Mouse (Mus musculus) G1E (cell line): ENCODE results near the gene Scamp1. TPM values are rescaled to one million over a fixed set of nuclear protein-coding genes. Genes with fewer than 3 reads are reported as not detected.

ENCODE experiments used
- ATAC-seq: 2 replicates; pipeline ENCODE4 v1.8.0; 2016; ENCODE audit warnings: mild to moderate bottlenecking; ENCODE audit not compliant: insufficient number of reproducible peaks, poor library complexity, low FRiP score, severe bottlenecking; ENCODE audit errors: extremely low read depth
- DNase-seq: peaks from one replicate; pipeline ENCODE4 v3.0.0; 2012; ENCODE audit warnings: low spot score
- H3K27me3 ChIP-seq: 2 replicates; pipeline ENCODE4 v1.6.1; 2012; ENCODE audit warnings: mild to moderate bottlenecking, low read length, inconsistent platforms; ENCODE audit not compliant: insufficient read depth
- H3K36me3 ChIP-seq: replicated peaks from 2 replicates; pipeline ENCODE3; 2012; ENCODE audit warnings: mild to moderate bottlenecking, inconsistent platforms
- H3K4me1 ChIP-seq: 2 replicates; pipeline ENCODE4 v1.6.1; 2012; ENCODE audit warnings: low read depth, low read length, inconsistent platforms, mixed read lengths; ENCODE audit not compliant: insufficient read depth
- H3K4me3 ChIP-seq: 2 replicates; pipeline ENCODE4 v1.5.1; 2012; ENCODE audit warnings: low read depth, mild to moderate bottlenecking, inconsistent platforms, low read length, moderate library complexity, mixed read lengths
- H3K9me3 ChIP-seq: replicated peaks from 2 replicates; pipeline ENCODE4 v1.6.1; 2012; ENCODE audit warnings: inconsistent platforms
- CTCF ChIP-seq: IDR thresholded peaks from 2 replicates; pipeline ENCODE4 v1.5.1; 2012; ENCODE audit warnings: low read depth, low read length, inconsistent platforms, mixed read lengths
- GATA1 ChIP-seq: IDR thresholded peaks from 2 replicates; pipeline ENCODE4 v1.6.1; 2012; ENCODE audit warnings: borderline replicate concordance, low read length, inconsistent platforms, mixed read lengths
- GATA2 ChIP-seq: IDR thresholded peaks from 2 replicates; pipeline ENCODE4 v1.6.1; 2012; ENCODE audit warnings: low read depth, low read length, inconsistent platforms, borderline replicate concordance
- POLR2AphosphoS5 ChIP-seq: IDR thresholded peaks from 2 replicates; pipeline ENCODE4 v1.6.1; 2012; ENCODE audit warnings: low read depth, low read length, inconsistent platforms; ENCODE audit not compliant: insufficient replicate concordance
- TAL1 ChIP-seq: conservative IDR thresholded peaks from 2 replicates; pipeline ENCODE4 v1.6.1; 2012; ENCODE audit warnings: low read depth, low read length, inconsistent platforms, mixed read lengths
- polyA plus RNA-seq: library from polyadenylated mRNA; stranded (reverse); fragments of >175 nt; gene quantifications from 2 replicates; pipeline ENCODE4 v1.2.3, GENCODE M21; 2012
- total RNA-seq, 2 experiments: library from RNA; stranded (forward) in 1 of 2; stranded (reverse) in 1 of 2; fragments of 200-1000 nt in 1 of 2; fragments of >200 nt in 1 of 2; fragmentation: Nextera tagmentation in 1 of 2; gene quantifications; 2 replicates each; pipeline ENCODE4 v1.2.3; 2014 to 2017

Scamp1 gene
- total and polyA plus RNA-seq, 3 experiments: 0.05 TPM; not detected in 2

GRCm38 (mm10) chr13:94241892-94242524 lies 43.6 kb downstream of the Scamp1 start:
- Histone ChIP-seq H3K4me3 (no peak overlapping the region), H3K36me3 (no peaks in the 10 kb centered on the region), H3K27me3 (peaks cover 33% of the 10 kb centered on the region), H3K4me1 (no peaks in the 10 kb centered on the region), H3K9me3 (no peaks in the 10 kb centered on the region)
- ATAC-seq: no peak
- TF ChIP-seq CTCF: no peak
- no peak for TF ChIP-seq GATA1
- no peak for TF ChIP-seq TAL1
- no peak for TF ChIP-seq GATA2
- no peak for TF ChIP-seq POLR2AphosphoS5
- DNase-seq: no peak

GRCm38 (mm10) chr13:94240873-94241272 lies 44.8 kb downstream of the Scamp1 start:
- H3K4me3 ChIP-seq: no peak overlapping the region
- no peak for TF ChIP-seq TAL1
- TF ChIP-seq GATA2: no peak
- ATAC-seq: no peak

DNA sequence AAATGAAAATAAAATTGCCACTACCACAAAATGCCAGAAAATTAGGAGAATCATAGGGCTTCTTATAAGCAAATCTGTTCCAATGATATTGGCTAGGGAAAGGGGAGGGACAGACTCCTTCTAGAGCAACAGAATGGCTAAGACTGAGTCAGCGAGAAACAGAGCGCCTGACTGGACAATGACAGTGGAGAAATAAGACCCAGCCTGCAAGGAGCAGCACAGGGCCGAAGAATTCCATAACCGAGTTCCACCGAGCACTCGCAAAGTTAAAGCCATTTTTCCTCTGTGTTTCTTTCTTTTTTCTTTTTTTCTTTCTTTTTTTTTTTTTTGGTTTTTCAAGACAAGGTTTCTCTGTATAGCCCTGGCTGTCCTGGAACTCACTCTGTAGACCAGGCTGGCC lies 45.5 kb downstream of the Scamp1 start:
- no peaks in the 10 kb centered on the region for H3K36me3 ChIP-seq
- peaks cover 29% of the 10 kb centered on the region for H3K27me3 ChIP-seq
- TF ChIP-seq GATA2 (no peak), GATA1 (no peak), POLR2AphosphoS5 (no peak), CTCF (no peak), TAL1 (no peak)
- H3K4me1 ChIP-seq: no peaks in the 10 kb centered on the region
- no peaks in the 10 kb centered on the region for H3K9me3 ChIP-seq
- no peak for DNase-seq
- H3K4me3 ChIP-seq: no peak overlapping the region
- no peak for ATAC-seq

More at GRCm38 (mm10) chr13:94240873-94241272, 44.8 kb downstream of the Scamp1 start:
- Histone ChIP-seq H3K36me3 (no peaks in the 10 kb centered on the region), H3K27me3 (peaks cover 32% of the 10 kb centered on the region), H3K9me3 (no peaks in the 10 kb centered on the region), H3K4me1 (no peaks in the 10 kb centered on the region)
- DNase-seq: no peak

DNA sequence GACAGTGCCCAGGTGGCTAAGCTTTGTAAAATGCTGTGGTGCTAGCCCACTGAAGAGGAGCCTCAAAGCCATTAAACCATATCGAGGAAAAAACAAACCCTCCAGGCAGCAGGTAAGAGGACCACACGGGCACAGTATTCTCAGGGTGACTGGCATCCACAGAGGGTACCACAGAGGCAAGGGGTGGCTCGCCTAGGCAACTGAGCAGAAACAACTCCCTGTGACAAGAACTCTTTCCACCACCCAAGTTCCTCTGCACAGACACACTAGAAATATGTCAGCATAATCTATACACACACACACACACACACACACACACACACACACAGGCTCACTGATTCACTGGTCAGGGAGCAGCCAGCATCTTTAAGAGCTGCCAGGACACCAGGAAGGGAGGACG lies 46.2 kb downstream of the Scamp1 start:
- no peak for ATAC-seq

DNA sequence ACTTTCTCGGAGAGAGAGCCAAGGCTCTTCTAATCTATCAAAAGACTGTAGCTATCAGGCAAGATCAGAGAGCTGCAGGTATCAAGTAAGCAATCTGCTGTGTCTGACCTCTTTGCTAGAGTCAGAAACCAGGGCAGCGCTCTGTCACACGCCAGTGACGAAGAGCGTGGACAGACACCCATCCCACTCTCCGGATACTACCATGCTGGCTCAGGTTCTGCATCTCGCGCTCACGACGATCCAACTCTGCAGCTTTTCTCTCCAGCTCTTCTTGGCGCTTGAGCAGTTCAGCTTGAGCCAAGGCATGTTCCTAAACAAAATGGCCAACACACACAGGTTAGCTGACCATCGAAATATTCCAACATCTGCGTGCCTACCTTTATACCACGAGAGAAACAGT lies 53.8 kb downstream of the Scamp1 start:
- Histone ChIP-seq H3K36me3 (no peaks in the 10 kb centered on the region), H3K4me3 (no peak overlapping the region), H3K9me3 (no peaks in the 10 kb centered on the region), H3K27me3 (peaks cover 10% of the 10 kb centered on the region), H3K4me1 (no peaks in the 10 kb centered on the region)
- no peak for TF ChIP-seq TAL1
- TF ChIP-seq GATA2: no peak
- no peak for TF ChIP-seq POLR2AphosphoS5
- no peak for TF ChIP-seq CTCF
- no peak for TF ChIP-seq GATA1
- no peak for DNase-seq
- no peak for ATAC-seq

More for the DNA sequence above, 46.2 kb downstream of the Scamp1 start:
- Histone ChIP-seq H3K27me3 (peaks cover 31% of the 10 kb centered on the region), H3K4me1 (no peaks in the 10 kb centered on the region), H3K36me3 (no peaks in the 10 kb centered on the region), H3K9me3 (no peaks in the 10 kb centered on the region), H3K4me3 (no peak overlapping the region)
- no peak for TF ChIP-seq GATA2
- TF ChIP-seq TAL1: no peak
- no peak for TF ChIP-seq CTCF
- no peak for TF ChIP-seq GATA1
- no peak for TF ChIP-seq POLR2AphosphoS5
- DNase-seq: no peak

- no peak for ATAC-seq
- Histone ChIP-seq H3K9me3 (no peaks in the 10 kb centered on the region), H3K4me3 (no peak overlapping the region), H3K4me1 (no peaks in the 10 kb centered on the region), H3K36me3 (no peaks in the 10 kb centered on the region), H3K27me3 (peaks cover 6% of the 10 kb centered on the region)
- no peak for TF ChIP-seq TAL1
- no peak for TF ChIP-seq CTCF
- TF ChIP-seq GATA1: no peak
- TF ChIP-seq POLR2AphosphoS5: no peak
- no peak for TF ChIP-seq GATA2
- DNase-seq: no peak
Observed at GRCm38 (mm10) chr13:94224717-94225705, 60.6 kb downstream of the Scamp1 start.
